Mouse (Mus musculus) liver, embryonic 18 days (tissue): ENCODE data around the gene Rabl3. TPM values are rescaled to one million over a fixed set of nuclear protein-coding genes. Genes with fewer than 3 reads are reported as not detected.

ENCODE experiments used
- polyA plus RNA-seq: library from polyadenylated mRNA; depleted of rRNA; stranded (reverse); fragments of >200 nt; gene quantifications from 2 replicates; pipeline ENCODE4 v1.2.3, GENCODE M21; 2012; rRNA removed

Rabl3 gene
- polyA plus RNA-seq, result 5.4 TPM in 2 replicates

GRCm38 (mm10) chr16:37539611-37540580 lies at the start of gene Rabl3, which contains the start of gene Gtf2e1:
Gene Rabl3, plus strand, starts transcription at chr16:37539885.
Gene Gtf2e1, minus strand, starts transcription at chr16:37539789.

DNA sequence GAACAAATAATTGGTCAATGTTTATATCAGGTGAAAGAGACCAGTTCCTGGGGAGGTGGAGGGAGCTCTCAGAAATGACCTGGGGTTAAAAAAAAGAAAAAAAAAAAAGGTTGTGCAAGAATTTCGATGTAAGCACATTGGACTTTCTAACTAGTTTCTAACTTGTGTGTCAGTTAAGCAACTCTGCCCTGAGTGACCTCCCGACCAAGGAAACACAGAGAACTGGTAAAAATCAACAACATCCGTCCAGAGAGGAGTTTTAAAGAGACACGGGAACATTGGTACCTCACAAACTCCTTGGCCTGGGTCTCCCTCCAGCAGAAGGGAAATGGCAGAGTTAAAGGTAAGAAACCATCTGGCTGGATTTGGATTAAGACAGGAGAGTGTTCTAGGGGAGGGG lies 40.3 kb downstream of the Rabl3 start, which contains the start of gene Hgd:
Gene Hgd (plus strand): TSS at position 160 of the 400 bp plus-strand sequence.

Other genes with a start within 250 kb of the Rabl3 start
- gene Stxbp5l, start 154.9 kb upstream of the Rabl3 start, polyA plus RNA-seq, result not detected in 2 replicates
- 4.4 and 4.9 TPM in 2 replicates for gene Gtf2e1, start 96 bp upstream of the Rabl3 start, polyA plus RNA-seq
- 74.8 and 108 TPM in 2 replicates for gene Hgd, start 40.3 kb downstream of the Rabl3 start, polyA plus RNA-seq
- 36.8 and 38.3 TPM in 2 replicates for gene Ndufb4, start 114.6 kb downstream of the Rabl3 start, polyA plus RNA-seq
- 13.4 and 15.0 TPM in 2 replicates for gene Fstl1, start 237.0 kb downstream of the Rabl3 start, polyA plus RNA-seq